Mouse (Mus musculus) brain, embryonic 18.5 days (tissue): ENCODE measurements at regions not wholly inside any gene's neighbourhood (a gene's known extent, or its start where the extent isn't known, plus 50 kb on each side); places are given as distances from the start of the nearest gene placed in this dataset.

ENCODE experiments used
- DNase-seq: peaks from one replicate; pipeline ENCODE4 v3.0.0-alpha.2; 2012; ENCODE audit warnings: low read depth, low spot score

GRCm38 (mm10) chr8:26441268-26442030, 322.1 kb downstream of the Gm45692 start:
- peak; percentile 3 for DNase-seq

GRCm38 (mm10) chr8:26443041-26443440, 323.7 kb downstream of the Gm45692 start:
- DNase-seq = no peak

GRCm38 (mm10) chr8:26443735-26444134, 324.4 kb downstream of the Gm45692 start:
- DNase-seq = no peak

- no peak for DNase-seq
These were observed 326.7 kb downstream of the Gm45692 start for GRCm38 (mm10) chr8:26445991-26446390.

GRCm38 (mm10) chr8:26447886-26448640, 328.7 kb downstream of the Gm45692 start:
- no peak for DNase-seq

GRCm38 (mm10) chr8:26449291-26449690, 330.0 kb downstream of the Gm45692 start:
- no peak for DNase-seq

GRCm38 (mm10) chr8:26450543-26450942, 331.2 kb downstream of the Gm45692 start:
- no peak for DNase-seq

- no peak for DNase-seq
These were observed 333.7 kb downstream of the Gm45692 start for GRCm38 (mm10) chr8:26452976-26453573.

GRCm38 (mm10) chr8:26465346-26465745, 346.0 kb downstream of the Gm45692 start:
- DNase-seq = no peak

GRCm38 (mm10) chr8:26468441-26468840, 349.1 kb downstream of the Gm45692 start:
- DNase-seq = no peak

- no peak for DNase-seq
These were observed 350.4 kb downstream of the Gm45692 start for GRCm38 (mm10) chr8:26469705-26470104.

GRCm38 (mm10) chr8:26471811-26472550, 352.6 kb downstream of the Gm45692 start:
- DNase-seq = peak; percentile 16

GRCm38 (mm10) chr8:26484749-26485148, 365.4 kb downstream of the Gm45692 start:
- DNase-seq = no peak

- no peak for DNase-seq
These were observed 368.5 kb downstream of the Gm45692 start for GRCm38 (mm10) chr8:26487866-26488265.

- DNase-seq = peak; percentile 18
These were observed 369.3 kb downstream of the Gm45692 start for GRCm38 (mm10) chr8:26488590-26488989.

- no peak for DNase-seq
These were observed 382.0 kb downstream of the Gm45692 start for GRCm38 (mm10) chr8:26501196-26501813.

GRCm38 (mm10) chr8:26501814-26502572, 382.7 kb downstream of the Gm45692 start:
- no peak for DNase-seq

- no peak for DNase-seq
These were observed 383.4 kb downstream of the Gm45692 start for GRCm38 (mm10) chr8:26502772-26503171.

GRCm38 (mm10) chr8:26503918-26504317, 384.6 kb downstream of the Gm45692 start:
- DNase-seq = no peak

GRCm38 (mm10) chr8:26504319-26505035, 385.1 kb downstream of the Gm45692 start:
- no peak for DNase-seq
